Mouse (Mus musculus): Measurements from ENCODE around the gene Rrbp1. TPM values are rescaled to one million over a fixed set of nuclear protein-coding genes. Genes with fewer than 3 reads are reported as not detected.
A peak's percentile ranks its signal among the peaks of the same experiment; 100 is the strongest.

Gene Rrbp1
- polyA plus RNA-seq, 1 experiment: 127 TPM

GRCm38 (mm10) chr2:143947981-143948380, 63.1 kb downstream of the Rrbp1 start:
- H3K4me3 ChIP-seq: no peak overlapping the region
- H3K36me3 ChIP-seq (ENCODE audit: control insufficient read depth, insufficient read depth): peaks cover 73% of the 10 kb centered on the region
- H3K4me2 ChIP-seq (ENCODE audit: low read depth): no peak overlapping the region
- H3K27me3 ChIP-seq (ENCODE audit: control insufficient read depth, insufficient read depth, insufficient read length): no peaks in the 10 kb centered on the region
- no peaks in the 10 kb centered on the region for H3K79me2 ChIP-seq (ENCODE audit: control insufficient read depth, insufficient read depth)
- TF ChIP-seq REST (IDR thresholded peaks at IDR 0.05; ENCODE audit: insufficient read depth, insufficient read length) (no peak), MYOG (IDR thresholded peaks at IDR 0.05; ENCODE audit: control insufficient read depth in 1 of 3, insufficient read depth in 1 of 3, insufficient read length in 2 of 3, low read depth in 2 of 3) (no peak), MYOD1 (IDR thresholded peaks at IDR 0.05; ENCODE audit: control insufficient read depth in 1 of 3, insufficient read length in 2 of 3, low read depth in 2 of 3) (no peak), TCF3 (IDR thresholded peaks at IDR 0.05; ENCODE audit: insufficient read length, low read depth) (no peak), POLR2A (IDR thresholded peaks at IDR 0.05; ENCODE audit: insufficient read length, low read depth) (no peak), MAX (IDR thresholded peaks at IDR 0.05; ENCODE audit: low read depth) (no peak), CEBPB (IDR thresholded peaks at IDR 0.05; ENCODE audit: insufficient read depth, poor library complexity, severe bottlenecking) (no peak), POLR2AphosphoS2 (IDR thresholded peaks at IDR 0.05; ENCODE audit: insufficient read length, low read depth) (no peak), E2F4 (IDR thresholded peaks at IDR 0.05; ENCODE audit: insufficient read depth) (no peak), SRF (IDR thresholded peaks at IDR 0.05; ENCODE audit: control insufficient read depth, insufficient read length, low read depth) (no peak), USF1 (IDR thresholded peaks at IDR 0.05; ENCODE audit: low read depth) (no peak), TCF12 (IDR thresholded peaks at IDR 0.05; ENCODE audit: insufficient read depth, poor library complexity, severe bottlenecking) (no peak)
- H3ac ChIP-seq (ENCODE audit: control insufficient read depth, insufficient read length): no peak overlapping the region

DNA sequence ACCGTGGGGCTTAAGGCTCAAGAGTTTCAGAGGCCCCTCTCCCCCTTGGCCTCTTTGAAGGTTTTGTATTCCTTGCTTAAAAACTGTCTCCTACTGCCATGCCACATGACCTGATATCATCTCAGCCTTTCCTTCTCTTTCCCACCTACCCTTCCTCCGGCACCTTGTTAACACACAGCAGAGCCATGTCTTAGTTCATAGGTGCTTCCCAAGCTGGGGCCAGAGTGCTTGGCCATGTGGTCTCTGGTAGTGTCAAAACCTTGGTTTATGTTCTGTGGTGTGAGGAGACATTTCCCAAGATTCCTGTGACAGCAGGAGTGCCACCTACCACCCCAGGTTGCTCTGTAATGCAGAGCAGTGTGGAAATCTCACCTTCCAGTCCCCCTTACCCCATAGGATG, 64.7 kb downstream of the Rrbp1 start:
- no peaks in the 10 kb centered on the region for H3K27me3 ChIP-seq (ENCODE audit: control insufficient read depth, insufficient read depth, insufficient read length)
- H3K4me3 ChIP-seq: no peak overlapping the region
- H3K36me3 ChIP-seq (ENCODE audit: control insufficient read depth, insufficient read depth): peaks cover 70% of the 10 kb centered on the region
- TF ChIP-seq E2F4 (IDR thresholded peaks at IDR 0.05; ENCODE audit: insufficient read depth): no peak
- no peak for TF ChIP-seq SRF (IDR thresholded peaks at IDR 0.05; ENCODE audit: control insufficient read depth, insufficient read length, low read depth)
- TF ChIP-seq MYOG (IDR thresholded peaks at IDR 0.05; ENCODE audit: control insufficient read depth in 1 of 3, insufficient read depth in 1 of 3, insufficient read length in 2 of 3, low read depth in 2 of 3): no peak
- peak; percentile 75 for TF ChIP-seq POLR2AphosphoS2 (IDR thresholded peaks at IDR 0.05; ENCODE audit: insufficient read length, low read depth)
- peaks cover 2% of the 10 kb centered on the region for H3K79me2 ChIP-seq (ENCODE audit: control insufficient read depth, insufficient read depth)
- H3K4me2 ChIP-seq (ENCODE audit: low read depth): no peak overlapping the region
- H3ac ChIP-seq (ENCODE audit: control insufficient read depth, insufficient read length): no peak overlapping the region

DNA sequence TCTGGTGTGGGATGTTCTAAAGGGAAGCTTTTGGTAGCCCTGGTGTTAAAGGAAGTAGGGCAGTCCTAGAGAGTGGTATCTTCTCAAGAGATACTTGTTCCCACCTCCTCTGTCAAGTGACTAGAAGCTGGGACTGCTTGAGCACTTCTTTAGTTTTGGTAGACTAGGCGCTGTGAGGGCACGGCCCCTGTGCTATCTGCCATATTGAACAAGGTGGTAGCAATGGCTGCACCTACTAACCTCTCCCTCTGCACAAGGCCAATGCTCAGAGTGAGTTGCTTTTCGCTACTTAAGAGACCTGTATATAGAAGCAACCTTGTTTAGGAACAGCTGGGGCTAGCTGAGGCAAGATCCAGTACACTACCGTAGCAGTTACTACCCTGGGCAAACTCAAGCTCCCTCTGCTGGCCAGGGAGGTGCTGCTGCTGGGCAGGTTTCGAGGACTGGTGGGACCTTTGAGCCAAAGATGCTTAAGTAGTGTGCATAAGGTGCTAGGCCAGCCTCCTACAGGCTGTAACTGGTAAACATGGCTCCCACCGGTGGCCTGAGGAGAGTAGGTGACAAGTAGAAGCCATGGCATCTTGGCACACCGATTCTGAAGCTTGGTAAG, 65.5 kb downstream of the Rrbp1 start:
- Histone ChIP-seq H3K4me2 (ENCODE audit: low read depth) (no peak overlapping the region), H3ac (ENCODE audit: control insufficient read depth, insufficient read length) (no peak overlapping the region), H3K4me3 (no peak overlapping the region), H3K36me3 (ENCODE audit: control insufficient read depth, insufficient read depth) (peaks cover 66% of the 10 kb centered on the region), H3K27me3 (ENCODE audit: control insufficient read depth, insufficient read depth, insufficient read length) (no peaks in the 10 kb centered on the region), H3K79me2 (ENCODE audit: control insufficient read depth, insufficient read depth) (peaks cover 9% of the 10 kb centered on the region)
- TF ChIP-seq REST (IDR thresholded peaks at IDR 0.05; ENCODE audit: insufficient read depth, insufficient read length) (no peak), MAX (IDR thresholded peaks at IDR 0.05; ENCODE audit: low read depth) (no peak), CEBPB (IDR thresholded peaks at IDR 0.05; ENCODE audit: insufficient read depth, poor library complexity, severe bottlenecking) (no peak), MYOG (IDR thresholded peaks at IDR 0.05; ENCODE audit: control insufficient read depth in 1 of 3, insufficient read depth in 1 of 3, insufficient read length in 2 of 3, low read depth in 2 of 3) (no peak), POLR2AphosphoS2 (IDR thresholded peaks at IDR 0.05; ENCODE audit: insufficient read length, low read depth) (peak; percentile 61)

DNA sequence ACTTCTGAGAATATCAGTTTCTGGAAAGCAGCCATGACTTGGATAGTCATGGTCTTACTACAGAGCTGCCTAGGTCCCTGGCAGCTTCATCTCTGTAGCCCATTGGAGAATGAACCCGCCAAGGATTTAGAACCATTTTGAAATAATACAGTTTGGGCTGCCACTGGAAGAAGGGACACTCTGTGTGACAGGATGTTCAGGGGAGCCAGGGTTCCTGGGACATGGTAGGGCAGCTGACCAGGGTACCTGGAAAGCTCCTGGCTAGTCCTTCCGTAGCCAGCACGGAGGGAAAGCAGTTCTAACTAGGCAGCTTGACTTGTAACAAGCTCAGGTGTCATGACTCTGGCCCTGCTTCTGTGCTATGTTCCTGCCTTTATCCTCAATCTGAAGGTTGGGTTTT, 66.3 kb downstream of the Rrbp1 start:
- H3K4me2 ChIP-seq (ENCODE audit: low read depth): no peak overlapping the region
- TF ChIP-seq POLR2AphosphoS2 (IDR thresholded peaks at IDR 0.05; ENCODE audit: insufficient read length, low read depth) (peak; percentile 26), E2F4 (IDR thresholded peaks at IDR 0.05; ENCODE audit: insufficient read depth) (no peak), CEBPB (IDR thresholded peaks at IDR 0.05; ENCODE audit: insufficient read depth, poor library complexity, severe bottlenecking) (no peak)
- no peaks in the 10 kb centered on the region for H3K27me3 ChIP-seq (ENCODE audit: control insufficient read depth, insufficient read depth, insufficient read length)
- peaks cover 70% of the 10 kb centered on the region for H3K36me3 ChIP-seq (ENCODE audit: control insufficient read depth, insufficient read depth)
- no peak overlapping the region for H3ac ChIP-seq (ENCODE audit: control insufficient read depth, insufficient read length)
- H3K4me3 ChIP-seq: no peak overlapping the region
- peaks cover 17% of the 10 kb centered on the region for H3K79me2 ChIP-seq (ENCODE audit: control insufficient read depth, insufficient read depth)

DNA sequence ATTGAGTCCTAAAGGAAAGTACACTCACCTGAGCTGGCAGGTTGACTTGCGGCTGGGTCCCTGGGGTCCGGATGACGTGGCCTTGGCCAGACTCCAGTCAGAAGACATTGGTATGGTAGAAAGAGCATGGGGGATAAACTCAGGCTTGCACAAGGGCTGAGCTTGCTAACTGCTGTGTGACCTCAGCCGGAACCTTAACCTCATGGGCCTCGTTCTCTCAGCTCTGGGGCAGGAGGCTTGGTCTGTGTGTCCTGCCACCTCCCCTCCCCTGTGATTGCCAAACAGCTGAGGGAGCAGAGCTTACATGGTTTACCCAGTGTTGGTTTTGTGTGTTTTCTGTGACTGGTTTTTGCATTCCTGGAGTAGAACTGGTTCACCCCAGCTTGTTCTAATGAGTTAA, 70.7 kb downstream of the Rrbp1 start:
- Histone ChIP-seq H3ac (ENCODE audit: control insufficient read depth, insufficient read length) (no peak overlapping the region), H3K27me3 (ENCODE audit: control insufficient read depth, insufficient read depth, insufficient read length) (no peaks in the 10 kb centered on the region), H3K36me3 (ENCODE audit: control insufficient read depth, insufficient read depth) (peaks cover 56% of the 10 kb centered on the region), H3K79me2 (ENCODE audit: control insufficient read depth, insufficient read depth) (peaks cover 55% of the 10 kb centered on the region), H3K4me3 (no peak overlapping the region), H3K4me2 (ENCODE audit: low read depth) (no peak overlapping the region)
- TF ChIP-seq MYOG (IDR thresholded peaks at IDR 0.05; ENCODE audit: control insufficient read depth in 1 of 3, insufficient read depth in 1 of 3, insufficient read length in 2 of 3, low read depth in 2 of 3) (peak in 1 of 3 experiments; percentile 7), POLR2A (IDR thresholded peaks at IDR 0.05; ENCODE audit: insufficient read length, low read depth) (no peak)

- Histone ChIP-seq H3K4me2 (ENCODE audit: low read depth) (no peak overlapping the region), H3K27me3 (ENCODE audit: control insufficient read depth, insufficient read depth, insufficient read length) (no peaks in the 10 kb centered on the region), H3ac (ENCODE audit: control insufficient read depth, insufficient read length) (no peak overlapping the region), H3K4me3 (no peak overlapping the region), H3K36me3 (ENCODE audit: control insufficient read depth, insufficient read depth) (peaks cover 38% of the 10 kb centered on the region), H3K79me2 (ENCODE audit: control insufficient read depth, insufficient read depth) (peaks cover 80% of the 10 kb centered on the region)
- no peak for TF ChIP-seq USF1 (IDR thresholded peaks at IDR 0.05; ENCODE audit: low read depth)
Measured at GRCm38 (mm10) chr2:143937861-143938260, 73.2 kb downstream of the Rrbp1 start.

All from myocyte (in vitro differentiated cells).